Mouse (Mus musculus) c-Kit-negative CD71-positive TER-119-positive erythroid progenitor cells, embryonic 14.5 days (primary cell): Measurements from ENCODE around the gene Stil.
A peak's percentile ranks its signal among the peaks of the same experiment; 100 is the strongest.
"Not testable (repeated sequence)": the region's sequence is repeated elsewhere in the genome, so short reads cannot be mapped to it uniquely, and the experiment has no call there.

Experiments used
- DNase-seq: peaks from one replicate; pipeline ENCODE4 v3.0.0-alpha.2; 2013; ENCODE audit warnings: low read depth, low spot score

The Stil gene

DNA sequence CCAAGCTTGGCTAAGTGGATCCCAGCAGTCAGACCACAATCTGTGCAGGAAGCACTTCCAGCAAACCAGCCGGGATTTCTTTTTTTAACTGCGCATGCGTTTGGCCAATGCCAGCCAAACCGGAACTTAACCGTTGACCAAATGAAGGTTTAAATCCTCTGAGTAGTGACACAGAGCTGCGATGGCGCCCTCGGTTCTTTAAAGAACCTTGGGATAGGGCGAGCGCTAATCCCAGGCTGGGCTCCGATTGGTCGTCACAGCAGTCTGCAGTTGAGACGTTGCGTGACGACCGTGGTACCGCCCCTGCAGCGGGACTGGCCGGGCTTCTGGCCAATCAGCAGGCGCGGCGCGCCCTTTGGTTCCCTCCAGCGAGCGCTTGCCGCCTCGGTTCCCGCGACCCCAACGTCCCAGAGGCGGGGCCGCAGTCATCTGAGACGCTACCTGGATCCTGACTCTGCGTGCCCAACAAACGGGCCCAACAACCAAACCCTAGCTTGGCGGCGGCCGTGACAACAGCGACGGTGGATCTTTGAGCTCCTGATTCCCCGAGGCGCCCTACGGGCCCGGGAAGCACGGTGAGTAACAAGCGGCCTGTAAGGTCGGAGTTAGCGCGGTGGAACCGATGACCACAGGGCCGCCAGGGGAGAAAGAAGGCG is at the start of gene Stil:
Gene Stil, plus strand, starts transcription at position 387 of the 656 bp plus-strand sequence.
- DNase-seq, result peak; percentile 94

DNA sequence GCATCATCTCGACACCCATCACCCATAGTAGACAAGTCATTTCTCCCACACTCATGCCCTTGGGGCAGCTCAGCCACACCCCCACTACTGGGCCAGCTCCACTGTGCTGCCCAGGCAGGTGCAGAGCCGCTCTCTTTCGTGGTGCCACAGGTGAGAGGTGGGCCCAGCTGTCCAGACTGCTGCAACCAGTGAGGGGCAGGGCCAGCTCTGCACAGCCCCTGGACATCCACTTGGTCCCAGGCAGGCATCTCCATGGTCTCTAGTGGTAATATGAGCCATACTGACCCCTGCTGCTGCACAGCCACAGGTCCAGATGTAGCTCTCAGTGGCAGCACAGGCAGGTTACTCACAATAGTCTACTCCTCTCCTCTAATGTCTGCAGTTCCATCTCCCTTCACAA is 46.8 kb upstream of the Stil start:
- no peak for DNase-seq

DNA sequence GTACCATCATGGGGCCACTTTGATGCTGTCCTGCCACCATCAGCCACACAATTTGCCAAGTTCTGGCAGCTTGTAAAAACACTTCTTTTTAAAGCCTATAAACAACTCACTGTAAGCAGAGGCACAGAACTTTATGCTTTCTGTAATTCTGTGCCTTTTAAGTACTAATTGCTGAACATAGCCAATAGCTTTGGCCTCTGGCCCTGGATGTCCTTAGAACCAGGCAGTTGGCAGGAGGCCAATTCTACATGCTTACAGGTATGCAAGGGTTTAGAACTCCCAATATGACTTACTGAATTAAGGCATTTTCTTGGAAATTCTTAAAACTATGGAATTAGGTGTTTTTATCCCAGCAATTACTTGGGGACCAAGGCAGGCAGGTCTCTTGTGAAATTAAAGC is 42.6 kb upstream of the Stil start:
- DNase-seq, result no peak

DNA sequence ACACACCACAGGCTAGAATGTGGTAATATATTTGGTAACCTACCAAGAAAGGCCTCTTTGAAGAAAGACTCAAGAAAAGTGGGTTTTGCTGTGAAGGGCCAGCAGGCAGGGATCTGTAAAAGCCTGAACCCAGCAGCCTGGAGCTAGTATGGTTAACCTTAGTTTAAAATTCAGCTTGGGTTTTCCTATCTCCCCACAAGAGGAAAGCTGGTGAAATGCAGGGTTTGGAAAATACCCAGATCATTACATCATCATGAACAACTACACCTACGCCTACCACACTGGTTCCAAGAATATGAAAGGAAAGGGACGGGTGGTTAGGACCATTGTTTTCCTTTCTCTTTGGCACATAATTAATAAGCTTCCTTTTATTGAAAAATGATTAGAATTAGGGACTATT is 41.7 kb upstream of the Stil start:
- no peak for DNase-seq

DNA sequence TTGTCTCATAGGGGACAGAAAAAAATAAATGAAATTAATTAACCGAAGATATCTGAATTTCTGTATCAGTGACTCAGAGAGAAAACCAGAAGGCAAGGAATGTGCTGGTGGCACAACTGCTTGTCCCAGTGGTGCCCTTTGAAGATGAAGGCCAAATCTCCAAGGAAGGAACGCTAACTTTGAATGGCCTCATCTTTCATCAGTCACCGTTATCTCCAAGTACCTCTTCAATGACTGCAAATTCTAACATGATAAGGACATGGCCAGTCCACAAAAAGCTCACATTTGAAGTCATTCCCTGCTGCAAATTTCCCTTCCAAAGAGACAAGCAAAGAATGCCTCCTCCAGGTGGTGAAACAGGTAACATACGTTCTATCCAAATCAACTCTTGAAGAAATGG is 41.2 kb upstream of the Stil start:
- DNase-seq, result no peak

DNA sequence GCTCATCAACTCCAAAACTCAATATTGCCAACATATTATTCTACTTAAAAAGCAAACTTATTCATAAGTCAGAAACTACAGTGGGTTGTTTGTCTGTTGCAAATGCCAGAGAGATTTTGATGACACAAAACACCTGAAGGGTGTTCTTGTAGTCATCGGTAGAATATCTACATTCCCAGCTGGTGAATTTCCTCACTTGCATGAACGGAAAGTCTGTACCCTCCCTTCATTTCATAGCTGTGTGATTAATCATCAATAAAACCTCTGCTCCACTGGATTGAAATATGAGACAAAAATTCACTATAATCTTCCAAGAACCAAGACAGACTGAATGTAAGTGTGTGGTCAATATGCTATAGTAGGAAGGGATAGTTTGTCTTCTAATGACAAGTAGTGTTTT is 40.4 kb upstream of the Stil start:
- DNase-seq, result no peak

DNA sequence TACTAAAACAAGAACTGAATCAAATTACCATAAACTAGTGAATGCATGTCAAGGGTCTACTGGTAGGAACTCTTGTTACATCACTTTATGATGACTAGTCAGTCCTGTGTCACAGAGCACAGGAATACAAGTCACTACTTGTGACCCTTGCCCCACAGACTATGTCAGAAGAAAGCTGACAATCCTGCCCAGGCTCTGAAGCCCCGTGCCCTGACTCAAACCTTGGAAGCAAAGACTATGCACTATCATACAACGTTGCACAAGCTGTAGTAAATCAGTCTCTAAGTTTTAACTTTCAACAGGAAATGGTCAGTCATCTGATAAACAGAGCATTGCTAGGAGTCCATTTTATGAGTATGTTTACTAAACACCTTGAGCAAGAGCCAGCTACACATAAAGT is 39.1 kb upstream of the Stil start:
- DNase-seq, result not testable (repeated sequence)

DNA sequence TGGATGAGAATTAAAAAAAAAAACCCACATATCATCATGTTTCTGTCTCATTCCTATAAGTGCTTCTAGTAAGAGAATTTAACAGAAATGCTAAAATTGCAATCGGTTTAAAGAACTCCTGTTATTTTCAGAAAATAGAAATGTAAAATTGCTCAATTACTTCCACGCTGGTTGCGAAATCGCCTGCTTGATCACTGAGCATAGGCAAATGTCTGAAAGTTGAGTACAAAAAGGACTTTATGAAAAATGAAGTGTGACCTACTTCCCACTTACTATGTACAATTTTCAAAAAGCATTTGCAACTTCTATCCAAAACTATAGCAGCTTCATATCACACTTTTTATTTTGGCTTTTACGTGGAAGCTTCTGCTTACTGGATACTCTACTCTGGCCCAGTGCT is 29.2 kb upstream of the Stil start:
- DNase-seq, result no peak

DNA sequence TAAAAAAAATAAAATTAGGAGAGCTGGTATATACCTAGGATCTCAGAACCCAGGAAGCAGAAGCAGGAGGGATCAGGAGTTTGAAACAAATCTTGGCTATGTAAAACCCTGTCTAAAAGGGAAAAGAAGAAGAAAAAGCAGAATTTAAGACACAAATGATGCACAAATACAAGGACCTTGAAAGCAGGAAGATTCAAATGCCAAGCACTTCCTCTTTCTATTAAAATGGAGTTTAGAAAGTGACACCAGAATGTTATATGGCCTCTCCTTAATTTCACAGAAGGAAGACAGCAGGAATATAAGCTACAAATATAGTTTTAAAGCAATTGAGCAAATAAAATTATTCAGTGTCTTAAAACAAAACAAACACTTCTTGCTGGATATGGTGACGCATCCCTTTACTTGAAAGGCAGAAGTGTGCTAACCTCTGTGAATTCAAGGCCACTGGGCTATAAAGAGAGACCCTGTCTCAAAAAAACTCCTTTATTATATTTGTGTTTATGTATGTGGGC is 26.7 kb upstream of the Stil start:
- no peak for DNase-seq

DNA sequence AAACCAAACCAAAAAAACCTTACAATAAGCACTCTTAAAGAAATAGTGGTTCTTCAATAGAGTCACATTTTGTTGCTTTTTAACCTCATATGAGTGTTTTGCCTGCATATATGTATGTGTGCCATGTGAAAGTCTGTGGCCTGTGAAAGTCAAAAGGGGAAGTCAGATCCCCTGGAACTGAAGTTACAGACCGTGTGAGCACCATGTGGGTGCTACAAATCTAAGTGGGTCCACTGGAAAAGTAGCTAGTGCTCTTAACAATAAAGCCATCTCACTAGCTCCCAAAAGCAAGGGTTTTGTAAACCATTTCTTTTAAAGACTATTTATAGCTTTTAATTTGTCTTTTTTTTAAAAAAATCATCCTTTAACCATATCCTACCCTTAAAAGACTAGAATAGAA is 17.3 kb upstream of the Stil start:
- no peak for DNase-seq

DNA sequence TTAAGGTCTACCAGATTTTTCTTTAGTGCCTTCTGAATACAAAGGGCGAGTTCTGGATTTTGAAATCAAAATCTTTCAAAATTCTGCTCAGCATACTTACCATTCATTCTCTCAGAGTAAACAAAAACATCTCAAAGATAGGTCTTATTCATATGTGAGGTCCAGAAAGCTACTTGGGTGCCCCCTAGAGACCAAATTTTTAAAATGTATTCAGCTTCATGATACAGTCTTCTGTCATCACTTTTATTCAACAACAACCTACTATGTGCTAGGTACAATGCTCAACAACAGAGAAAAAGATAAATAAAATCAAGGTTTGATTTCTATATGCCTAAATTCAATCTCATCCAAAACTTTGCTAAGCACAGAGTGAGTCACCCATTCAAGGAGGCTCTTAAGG is 16.9 kb upstream of the Stil start:
- DNase-seq, result no peak

DNA sequence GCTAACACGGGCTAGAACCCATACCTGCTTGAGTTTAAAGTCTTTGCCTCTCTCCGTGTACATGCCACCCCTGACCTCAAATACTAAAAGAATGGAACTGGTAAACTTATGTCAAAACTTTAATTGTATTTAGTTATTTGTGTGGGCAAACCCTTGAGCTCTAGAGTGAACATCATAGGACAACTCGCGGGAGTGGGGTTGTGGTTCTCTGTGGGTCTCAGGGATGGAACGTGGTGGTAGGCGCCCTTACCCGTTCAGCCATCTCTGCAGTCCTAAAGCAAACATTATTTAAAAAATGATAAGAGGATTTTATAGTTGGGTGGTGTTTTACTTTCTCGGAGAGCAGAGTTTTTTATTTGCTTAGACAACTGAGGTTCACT is 13.8 kb upstream of the Stil start:
- no peak for DNase-seq

DNA sequence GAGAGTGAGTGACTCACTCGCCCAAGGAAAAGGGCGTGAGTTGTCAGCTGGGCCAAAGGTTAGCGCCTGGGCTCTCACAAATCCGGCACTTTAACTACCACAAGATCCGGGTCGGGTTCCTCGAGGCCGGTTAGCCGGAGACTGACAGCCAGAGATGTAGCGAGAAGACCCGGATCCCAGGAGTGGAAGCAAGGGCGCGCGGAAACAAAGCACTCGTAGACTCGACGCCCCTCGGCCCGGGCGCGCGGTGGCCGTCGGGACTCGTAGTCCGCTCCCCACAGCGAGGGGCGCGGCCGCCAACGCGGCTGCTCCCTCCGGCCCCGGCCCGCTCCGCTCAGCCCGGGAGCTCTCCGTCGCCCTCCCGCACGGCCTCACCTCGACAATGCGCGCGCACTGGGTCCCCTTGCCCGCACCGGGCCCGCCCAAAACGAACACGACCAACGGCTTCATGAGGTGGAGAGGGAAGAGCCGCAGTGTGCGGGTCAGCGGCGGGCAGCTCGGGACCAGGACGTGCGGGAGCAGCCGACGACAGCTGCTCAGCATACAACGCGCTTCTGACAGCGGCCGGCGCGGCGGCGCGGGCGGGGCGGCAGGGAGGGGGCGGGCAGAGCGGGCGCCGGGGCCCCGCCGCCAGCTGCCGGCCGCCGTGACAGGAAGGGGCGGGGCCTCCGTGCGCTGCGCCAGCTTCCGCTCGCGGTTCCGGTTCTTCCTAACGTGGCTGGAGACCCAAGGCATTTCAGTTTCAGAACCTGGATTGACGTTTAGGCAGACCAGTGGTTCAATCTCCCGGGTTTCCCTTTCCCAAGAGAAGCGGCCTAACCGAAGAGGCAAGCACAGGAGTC is 13.1 kb upstream of the Stil start, which contains the start of gene Cmpk1:
Gene Cmpk1, minus strand, starts transcription at position 651 of the 842 bp plus-strand sequence.
- DNase-seq, result peak; percentile 69

DNA sequence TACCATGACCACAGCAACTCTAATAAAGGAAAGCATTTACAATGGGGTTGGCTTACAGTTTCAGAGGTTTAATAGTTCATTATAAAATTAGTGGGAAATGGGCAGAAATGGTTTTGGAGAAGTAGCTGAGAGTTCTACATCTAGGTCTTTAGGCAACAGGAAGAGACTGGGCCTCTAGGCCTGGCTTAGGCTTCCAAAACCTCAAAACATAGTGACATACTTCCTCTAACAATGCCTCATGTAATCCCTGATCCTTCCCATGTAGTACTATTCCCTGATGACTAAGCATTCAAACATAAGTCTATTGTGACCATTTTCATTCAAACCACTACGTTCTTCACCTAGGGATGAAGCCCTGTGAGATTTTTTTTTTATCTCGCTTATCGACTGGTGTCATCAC is 5.7 kb upstream of the Stil start:
- DNase-seq, result no peak

DNA sequence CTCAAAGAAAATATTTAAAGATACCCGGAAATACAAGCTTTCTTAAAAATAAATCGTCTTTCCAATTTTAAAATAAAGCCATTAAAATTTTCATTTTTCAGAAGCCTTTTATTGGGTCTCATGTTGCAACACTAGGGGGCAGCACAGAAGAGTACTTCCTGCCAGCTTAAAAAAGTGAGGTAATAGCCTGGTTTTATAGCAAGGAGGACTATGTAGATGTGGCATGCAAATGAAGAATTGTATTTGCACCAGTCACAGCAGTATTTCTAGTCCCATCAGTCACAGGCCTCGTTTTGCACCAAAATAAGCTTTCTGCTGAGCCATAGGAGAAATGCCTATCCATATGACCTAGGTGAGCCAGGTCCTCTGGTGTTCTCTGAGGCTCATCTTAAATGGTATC is 2.9 kb upstream of the Stil start:
- peak; percentile 59 for DNase-seq

DNA sequence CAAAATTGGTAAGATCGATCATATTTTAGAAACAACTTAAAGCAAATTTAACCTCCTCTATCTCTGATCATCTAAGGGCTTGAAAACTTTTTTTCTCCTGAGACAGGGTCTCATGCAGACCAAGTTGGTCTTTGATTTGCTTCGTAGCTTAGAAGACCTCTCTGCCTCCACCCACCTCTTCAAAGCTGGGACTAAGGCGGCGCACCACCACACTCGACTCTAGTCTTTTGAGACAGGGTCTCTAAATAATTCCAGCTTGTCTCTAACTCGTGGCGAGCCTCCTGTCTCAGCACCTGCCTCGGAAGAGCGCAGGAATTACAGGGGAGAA is 550 bp upstream of the Stil start:
- no peak for DNase-seq

DNA sequence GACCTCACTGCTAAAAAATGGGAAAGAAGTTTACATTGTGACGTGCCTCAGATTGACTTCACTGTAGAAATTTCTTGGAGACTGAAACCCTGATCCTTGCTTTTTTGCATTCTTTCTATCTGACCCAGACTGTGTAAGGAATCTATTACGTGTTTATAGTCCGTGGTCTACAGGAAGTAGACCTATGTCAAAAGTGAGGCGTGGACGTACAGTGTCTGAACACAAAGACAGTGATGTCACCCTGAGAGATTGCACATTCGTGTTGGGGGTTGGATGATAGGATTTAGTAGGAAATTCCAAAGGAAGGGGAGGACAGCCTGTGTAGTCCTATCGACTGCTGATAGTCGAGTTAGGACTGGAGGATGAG is 453 bp downstream of the Stil start:
- DNase-seq, result no peak

DNA sequence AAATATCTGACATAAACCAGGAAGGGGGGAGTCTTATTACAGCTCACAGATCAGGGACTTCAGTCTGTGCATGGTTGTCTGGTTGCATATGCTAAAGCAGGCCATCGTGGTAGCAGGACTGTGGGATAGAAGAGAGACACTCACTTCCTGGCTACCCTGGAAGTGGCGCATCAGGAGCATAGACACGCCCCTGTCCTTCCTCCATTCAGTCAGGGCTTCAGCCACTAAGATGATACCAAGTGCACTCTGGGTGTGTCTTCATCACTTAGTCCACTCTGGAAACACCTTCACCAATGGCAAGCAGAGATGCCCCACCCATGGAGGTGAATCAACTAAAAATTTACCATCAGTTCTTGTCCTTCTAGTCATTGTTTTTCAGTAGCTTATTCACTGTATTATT is 14.3 kb downstream of the Stil start:
- no peak for DNase-seq

DNA sequence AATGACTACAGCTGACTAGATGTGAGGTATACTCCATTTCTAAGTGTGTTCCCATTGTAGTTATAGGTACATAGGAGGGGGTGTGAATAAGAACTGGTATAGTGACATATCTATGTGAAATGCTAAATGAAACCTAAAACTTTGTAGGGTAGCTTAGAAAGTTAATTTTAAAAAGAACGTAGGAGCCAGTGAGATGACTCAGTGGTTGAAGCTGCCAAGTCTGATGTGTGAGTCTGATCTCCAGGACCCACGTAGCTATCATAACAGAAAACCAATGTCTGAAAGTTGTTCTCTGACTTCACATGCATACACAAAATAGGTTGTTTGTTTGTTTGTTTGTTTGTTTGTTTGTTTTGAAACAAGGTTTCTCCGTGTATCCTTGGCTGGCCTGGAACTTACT is 20.0 kb downstream of the Stil start:
- no peak for DNase-seq

DNA sequence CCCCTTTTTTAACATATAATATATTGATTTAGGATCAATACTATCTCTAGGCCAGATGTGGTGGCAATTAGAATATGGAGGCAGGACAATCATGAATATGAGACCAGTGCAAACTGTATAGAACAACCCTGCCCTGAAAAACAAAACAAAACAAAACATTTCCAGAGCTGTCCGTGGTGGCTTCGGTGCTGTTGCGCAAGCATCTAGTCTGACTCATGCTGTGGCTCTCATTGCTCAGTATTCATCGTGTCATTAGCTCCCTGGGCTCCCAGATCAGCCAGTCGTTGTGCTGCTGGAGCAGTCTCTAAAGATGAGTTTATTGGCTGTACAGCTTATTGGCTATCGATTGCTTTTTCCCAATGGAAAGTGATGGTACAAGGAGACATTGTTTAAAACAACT is 35.1 kb downstream of the Stil start:
- no peak for DNase-seq

DNA sequence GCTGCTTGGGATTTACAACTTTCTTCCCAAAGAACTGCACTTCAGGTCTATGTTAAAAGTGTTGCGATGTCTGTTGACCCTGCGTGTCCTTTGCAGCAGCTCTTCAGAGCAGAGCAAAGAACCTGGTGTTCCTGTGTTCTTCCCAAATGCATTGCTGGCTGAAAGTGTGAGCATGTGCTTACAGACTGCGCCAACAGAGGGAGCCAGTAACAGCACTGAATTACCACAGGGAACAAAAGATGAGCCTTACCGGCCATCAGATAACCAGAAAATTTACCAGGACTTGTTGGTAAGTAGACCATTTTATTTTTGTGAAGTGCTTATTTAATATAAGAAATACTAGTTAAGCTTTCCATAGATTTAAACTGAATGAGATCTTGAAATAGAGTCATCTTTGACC is 38.3 kb downstream of the Stil start:
- no peak for DNase-seq

DNA sequence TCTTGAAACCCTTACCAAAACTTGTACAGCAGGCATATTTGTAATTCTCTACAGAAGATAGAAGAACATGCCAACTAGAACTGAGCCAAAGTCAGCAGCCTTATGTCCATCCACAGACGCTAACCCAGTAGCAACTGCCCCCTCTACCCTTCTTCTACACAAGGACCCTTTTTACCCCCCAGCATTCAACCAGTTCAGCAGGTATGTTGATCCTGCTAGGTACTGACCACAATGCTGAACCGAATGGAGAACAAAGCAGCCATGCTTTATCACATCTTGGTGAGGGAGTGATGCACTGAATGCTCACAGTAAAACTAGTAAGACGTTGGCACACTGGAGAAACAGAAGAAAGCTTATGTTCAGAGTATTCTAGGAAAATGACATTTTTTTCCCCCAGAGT is 45.7 kb downstream of the Stil start:
- no peak for DNase-seq

DNA sequence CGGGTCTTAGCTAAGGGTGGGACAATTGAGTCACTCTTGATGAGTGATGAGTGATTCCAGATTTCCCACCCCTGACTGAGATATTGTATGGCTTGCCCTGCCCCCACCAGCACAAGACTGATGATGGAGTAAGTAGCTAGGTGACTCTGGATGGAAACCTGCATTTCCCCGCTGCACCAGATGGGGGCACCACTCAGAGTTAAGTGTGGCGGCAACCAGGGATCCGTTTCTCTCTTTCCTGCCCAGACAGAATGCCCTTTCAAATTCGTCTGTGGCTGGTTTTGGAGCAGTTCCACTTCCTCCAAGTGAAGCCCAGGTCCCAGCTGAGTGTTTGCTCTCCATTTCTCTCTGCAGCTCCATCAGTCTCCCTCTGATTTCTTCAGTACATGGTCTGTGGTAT is 47.8 kb downstream of the Stil start:
- DNase-seq, result peak; percentile 92
